Mouse (Mus musculus) kidney, adult 9 months (tissue): Measurements from ENCODE around the gene Adat3.
"Not testable (repeated sequence)": the region's sequence is repeated elsewhere in the genome, so short reads cannot be mapped to it uniquely, and the experiment has no call there.

Experiments
- DNase-seq: peaks from one replicate; pipeline ENCODE4 v3.0.0; 2022

Gene Adat3

DNA sequence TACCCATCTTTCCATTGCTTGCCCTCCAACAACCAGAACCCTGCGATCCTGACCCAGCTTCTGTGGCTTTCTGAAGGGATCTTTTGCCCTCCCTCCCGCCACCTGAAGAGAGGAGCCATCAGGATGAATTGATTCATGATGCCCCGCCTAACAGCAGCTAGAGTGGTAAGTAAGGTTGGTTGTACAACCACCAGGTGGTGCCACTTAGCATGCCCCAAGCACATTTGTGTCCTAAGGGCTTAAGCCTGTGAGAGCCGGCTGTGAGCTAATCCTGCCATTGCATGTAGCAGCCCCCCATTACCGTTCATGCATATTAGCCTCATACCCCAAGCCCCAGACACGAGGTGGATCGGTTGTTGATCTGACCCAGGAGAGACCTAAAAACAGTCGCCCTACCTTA is 23.8 kb upstream of the Adat3 start:
- peak; percentile 81 for DNase-seq

DNA sequence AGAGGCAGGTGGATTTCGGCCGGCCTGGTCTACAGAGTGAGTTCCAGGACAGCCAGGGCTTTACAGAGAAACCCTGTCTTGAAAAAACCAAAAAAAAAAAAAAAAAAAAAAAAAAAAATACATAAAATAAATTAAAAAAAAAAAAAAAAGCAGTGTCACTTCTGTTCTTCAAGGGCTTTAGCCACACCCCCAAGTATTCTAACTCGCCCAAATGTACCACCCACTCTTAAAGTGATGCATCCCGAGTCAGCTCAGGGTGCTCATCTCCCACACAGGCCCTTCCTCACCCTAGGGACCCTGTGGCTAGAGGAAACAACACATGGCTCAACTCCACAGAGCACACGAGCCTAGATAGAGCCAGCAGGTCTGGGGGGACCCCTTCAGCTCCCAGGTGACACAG is 19.6 kb upstream of the Adat3 start:
- no peak for DNase-seq

DNA sequence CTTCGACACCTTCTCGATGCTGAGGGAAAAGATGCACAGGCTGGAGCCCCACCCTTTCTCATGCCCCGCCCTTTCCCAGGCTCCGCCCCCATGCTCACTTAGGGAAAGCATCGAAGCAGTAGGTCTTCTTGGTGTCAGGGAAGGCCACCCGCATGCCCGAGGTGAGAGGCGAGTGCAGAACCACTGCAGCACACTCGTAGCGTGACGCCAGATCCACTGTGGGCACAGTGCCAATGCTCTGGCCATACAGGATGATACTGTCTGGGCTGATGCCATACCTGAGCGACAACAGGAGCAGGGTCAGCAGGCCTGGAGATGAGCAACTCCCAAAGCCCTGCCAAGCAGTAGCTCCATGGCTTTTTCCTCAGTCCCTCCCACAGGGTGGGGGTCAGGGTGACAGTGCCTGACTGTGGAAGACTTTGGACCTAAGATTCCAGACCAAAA is 18.6 kb upstream of the Adat3 start:
- DNase-seq = peak; percentile 86

DNA sequence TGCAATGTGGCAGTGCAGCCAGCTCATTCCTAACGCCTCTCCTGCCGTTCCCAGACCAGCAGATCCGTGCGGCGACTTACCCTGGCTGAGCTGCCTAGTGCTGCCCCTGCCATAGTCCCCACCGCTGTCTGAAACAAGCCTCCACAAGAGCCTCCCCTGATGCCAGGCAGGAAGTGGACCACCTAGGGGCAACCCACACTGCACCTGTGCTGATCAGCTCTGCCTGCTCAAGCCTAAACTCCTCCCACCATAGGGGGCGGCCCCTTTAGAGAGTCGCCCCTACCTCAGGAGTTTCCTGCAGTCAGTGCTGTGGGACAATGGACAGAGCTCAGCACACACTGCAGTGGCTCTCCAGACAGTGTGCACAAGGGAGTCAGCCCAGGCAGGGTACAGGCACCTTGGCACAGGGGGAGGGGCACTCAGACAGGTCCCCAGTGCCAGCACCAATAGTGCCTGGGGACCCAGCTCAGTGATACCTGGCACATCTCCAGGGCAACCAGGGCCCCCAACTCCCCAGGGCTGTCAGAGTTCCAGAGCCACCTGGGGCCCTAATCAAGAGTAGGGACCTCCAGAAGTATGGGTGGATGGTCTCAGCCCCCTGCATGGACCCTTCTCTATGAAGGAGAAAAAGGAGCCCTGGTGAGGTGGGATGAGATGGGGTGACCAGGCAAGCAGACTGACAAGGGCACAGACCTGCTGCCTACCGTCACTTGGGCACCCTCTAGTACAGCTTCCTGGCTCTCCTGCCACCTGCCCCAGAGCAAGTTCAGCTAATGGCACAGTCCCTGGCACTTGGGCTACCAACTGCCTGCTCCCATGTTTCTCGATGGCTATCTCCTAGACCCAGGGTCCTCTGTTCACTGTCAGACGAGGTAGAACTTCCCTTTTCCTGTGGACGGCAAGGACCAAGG is 17.8 kb upstream of the Adat3 start:
- DNase-seq = no peak

DNA sequence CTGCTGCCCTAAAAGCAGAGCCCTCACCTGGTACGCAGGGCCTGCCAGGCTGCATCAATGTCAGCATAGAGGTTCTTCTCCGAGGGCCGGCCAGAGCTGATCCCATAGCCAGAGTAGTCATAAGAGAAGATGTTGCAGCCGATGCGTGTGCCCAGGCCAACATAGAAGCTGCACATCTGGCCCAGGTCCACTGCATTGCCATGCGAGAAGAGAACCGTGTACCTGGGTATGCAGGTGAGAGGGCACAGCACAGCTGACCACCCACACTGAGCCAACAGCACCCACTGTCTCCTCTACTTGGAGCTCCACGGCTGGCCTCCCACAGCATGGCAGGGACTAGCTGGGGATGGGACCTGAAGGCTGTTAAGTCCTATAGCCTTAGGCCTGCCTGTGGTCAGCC is 17.1 kb upstream of the Adat3 start:
- no peak for DNase-seq

DNA sequence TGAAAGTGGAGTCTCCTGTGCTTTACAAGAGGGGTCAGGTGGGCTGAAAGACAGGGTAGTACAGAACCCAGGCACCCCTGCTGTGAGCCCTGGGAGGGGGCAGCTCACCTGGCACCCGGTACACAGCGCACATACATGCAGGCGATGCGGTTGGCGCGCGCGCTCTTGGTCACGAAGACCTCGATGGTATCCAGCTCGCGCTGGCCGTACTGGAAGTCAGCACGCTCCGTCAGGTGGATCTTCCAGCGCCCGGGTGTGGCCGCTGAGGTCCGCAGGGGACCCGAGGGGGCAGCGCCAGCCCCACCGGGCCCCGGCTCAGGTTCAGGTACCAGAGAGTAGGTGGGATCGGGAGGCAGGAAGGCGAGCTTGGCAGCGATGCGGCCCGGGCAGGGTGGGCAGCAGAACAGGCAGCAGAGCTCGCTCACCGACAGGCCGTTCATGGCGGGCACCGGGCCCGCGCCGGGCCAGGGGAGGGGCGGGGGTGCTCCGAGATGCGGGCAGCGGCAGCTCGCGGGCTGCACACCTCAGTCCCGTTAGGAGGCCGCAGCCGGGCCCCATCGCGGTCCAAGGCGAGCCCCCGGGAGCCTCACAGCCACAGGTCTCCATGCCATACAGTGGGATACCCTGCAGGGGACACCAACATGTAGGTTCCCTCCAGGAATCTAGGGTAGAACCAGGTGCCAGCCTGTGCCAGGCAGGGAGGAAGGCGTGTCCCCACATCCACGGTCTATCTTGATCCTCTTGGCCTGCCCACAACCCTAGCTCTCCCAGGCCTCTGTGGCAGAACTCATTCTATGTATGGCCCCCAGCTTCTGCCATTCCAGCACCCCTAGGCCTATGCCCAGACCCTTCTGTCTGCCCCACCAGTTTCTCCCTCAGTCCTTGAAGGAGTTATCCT is 16.0 kb upstream of the Adat3 start:
- no peak for DNase-seq

DNA sequence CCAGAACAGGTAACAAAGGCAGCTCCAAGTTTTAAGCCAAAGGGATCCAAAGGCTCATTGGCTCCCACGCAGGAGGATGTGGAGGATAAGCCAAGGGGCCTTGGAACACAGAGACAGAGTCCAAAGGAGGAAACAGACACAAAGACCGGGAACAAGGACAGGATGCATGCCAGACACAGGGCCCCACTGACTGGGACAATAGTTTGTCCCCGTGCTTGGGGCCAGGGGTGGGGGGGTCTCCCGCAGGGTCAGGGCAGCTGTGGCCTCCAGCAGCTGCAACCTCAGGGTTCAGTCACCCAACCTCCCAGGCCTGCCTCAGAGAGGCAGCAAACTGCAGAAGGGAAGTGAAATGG is 15.4 kb upstream of the Adat3 start:
- DNase-seq = peak; percentile 69

DNA sequence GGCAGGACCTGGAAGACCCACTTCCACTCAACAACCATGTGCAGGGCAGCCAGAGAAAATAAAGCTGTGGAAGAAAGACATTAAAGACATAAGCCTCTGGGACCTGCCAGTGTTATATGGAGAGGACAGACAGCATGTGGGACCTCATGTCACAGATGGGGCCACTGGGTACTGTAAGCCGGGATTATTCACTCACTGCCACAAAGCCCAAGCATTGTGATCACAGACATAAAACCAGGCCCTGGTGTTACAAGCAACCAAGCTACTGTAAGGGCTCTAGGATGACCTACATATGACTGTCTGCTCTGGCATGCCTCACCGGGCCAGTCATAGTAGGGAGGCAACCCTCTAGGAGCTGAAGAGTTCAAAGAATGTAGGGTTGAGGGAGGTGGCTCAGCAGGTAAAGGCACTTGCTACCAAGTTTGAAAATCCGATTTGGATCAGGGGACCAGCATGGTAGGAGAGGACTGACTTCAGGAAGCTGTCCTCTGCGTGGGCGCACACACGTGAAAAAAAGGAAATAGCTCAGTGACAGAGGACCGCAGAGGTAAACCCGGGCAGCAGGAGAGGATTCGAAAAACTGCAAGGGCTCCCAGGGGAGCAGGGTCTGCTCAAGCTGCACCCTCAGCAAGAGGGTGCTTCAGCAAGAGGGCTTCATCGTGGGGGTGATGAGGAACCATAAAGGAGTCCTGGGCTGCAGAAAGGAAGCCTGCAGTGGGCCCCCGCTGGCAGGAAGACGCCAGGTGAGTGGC is 13.4 kb upstream of the Adat3 start:
- DNase-seq = no peak

DNA sequence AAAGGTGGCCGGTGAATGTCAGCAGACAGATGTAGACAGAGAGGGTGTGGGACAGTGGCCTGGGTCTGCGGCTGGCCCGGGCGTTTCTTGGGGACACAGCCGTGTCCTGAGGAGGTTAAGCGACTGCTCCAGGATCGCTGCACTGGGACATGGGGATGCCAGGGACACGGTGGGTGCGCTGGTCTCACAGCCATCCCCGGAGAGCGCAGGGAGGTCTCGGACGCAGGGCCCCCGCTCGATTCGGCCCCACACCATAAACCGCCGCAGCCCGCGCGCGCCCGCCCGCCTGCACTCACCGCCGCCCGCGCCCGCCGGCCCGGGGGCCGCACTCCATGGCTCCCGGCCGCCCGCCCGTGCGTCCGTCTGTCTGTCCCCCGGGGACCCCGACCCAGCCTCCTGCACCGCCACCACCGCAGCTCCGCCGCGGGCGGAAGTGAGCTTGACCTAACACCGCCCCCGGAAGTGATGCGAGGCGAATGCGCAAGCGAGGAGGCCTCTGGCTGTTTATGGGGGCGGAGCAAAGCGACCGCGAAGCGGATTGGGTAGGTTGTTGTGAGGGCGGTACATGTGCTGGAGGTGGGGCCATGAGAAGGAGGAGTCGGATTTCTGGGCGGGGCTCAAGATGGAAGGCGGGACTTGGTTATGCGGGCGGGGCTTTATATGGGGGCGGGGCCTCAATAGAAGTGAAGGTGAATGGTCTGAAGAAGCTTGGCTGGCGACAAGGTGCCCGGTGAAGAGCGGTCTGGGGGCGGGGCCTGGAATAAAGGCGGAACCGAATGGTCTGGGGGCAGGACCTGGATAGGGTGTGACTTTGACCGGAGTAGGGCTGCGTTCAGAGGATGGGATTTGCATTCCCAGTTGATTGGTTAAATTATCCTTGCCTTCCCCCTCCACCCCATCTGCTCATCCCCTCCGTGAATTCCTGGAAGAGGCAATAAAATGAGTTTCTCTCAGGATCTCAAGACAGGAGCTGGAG is 12.5 kb upstream of the Adat3 start, which contains the start of gene Abhd17a:
Gene Abhd17a (minus strand): TSS at position 463 of the 976 bp plus-strand sequence.
- DNase-seq = peak; percentile 98

DNA sequence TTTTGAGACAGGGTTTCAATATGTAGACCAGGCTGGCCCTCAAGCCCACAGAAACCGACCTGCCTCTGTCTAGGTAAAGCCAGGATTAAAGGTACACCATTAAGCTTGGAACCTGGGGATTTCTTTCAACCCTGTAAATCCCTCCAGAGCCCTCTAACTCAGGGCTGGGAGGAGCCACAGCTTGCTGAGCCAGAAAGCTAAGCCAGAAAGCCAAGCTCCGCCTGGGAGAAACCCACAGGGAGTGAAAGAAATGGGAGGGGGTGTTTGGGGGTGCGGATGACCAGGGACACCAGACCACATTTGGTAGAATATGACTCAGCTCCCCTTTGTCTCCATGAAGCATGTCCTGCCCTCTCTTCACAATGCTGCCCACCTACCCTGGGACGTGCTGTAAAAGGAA is 6.4 kb upstream of the Adat3 start:
- no peak for DNase-seq

DNA sequence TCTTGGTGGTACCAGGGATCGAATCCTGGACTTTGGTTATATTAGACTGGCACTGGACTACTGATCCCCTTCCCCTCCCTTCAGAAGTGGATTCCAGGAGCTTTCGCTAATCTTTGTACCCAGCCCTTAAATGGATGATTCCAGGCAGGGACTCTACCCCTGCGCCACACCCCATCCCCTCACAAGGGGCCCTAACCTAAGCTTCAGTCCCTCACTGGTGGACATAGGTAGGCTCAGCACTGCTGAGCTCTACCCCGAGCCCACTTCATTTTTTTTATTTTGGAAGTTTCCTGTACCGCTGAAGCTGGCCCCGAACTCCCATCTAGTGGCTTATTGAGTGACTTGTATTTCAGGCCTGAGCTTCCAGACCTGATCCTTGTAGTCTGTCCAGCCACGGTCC is 684 bp downstream of the Adat3 start:
- DNase-seq = no peak

DNA sequence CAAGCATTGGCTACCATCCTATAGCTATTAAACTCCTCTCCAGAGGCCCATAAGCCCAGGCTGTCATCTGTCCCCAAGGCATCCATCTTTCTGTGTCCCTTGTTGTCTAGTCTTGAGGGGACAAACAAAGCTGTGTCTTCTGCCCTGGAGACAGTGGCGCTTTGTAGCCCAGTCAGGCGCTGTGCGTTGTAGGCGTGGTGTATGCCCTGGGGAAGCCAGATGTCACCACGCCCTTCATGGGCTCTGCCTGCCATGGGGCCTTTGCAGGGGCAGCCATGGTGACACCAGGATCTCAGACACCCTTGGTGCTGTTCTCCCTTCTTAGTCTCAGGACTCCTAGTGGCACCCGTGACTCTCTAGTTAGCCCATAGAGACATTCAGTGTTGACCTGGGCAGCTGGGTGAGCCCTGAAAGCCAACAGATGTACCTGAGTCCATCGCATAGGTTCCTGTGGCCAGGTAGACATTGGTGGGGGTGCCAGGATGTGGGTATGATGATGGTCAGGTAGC is 1.4 kb downstream of the Adat3 start:
- DNase-seq = no peak

DNA sequence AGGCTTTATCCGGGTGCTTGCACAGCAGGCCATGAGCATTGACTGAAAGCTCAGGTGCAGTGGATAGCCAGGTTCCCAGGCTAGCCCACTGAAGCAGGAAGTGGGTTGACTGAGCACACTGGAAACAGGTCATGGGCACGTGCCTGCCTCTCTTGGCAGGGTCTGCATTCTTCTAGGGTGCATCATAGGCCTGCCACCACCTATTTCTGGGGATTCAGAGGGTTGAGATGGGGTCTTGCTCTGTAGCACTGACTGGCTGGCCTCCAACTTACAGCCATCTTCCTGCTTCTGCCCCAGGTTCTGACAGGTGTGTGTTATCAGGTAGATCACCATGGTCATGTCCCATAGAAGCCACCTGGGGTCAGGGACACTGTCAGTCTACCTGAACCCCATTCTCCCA is 2.3 kb downstream of the Adat3 start:
- no peak for DNase-seq

DNA sequence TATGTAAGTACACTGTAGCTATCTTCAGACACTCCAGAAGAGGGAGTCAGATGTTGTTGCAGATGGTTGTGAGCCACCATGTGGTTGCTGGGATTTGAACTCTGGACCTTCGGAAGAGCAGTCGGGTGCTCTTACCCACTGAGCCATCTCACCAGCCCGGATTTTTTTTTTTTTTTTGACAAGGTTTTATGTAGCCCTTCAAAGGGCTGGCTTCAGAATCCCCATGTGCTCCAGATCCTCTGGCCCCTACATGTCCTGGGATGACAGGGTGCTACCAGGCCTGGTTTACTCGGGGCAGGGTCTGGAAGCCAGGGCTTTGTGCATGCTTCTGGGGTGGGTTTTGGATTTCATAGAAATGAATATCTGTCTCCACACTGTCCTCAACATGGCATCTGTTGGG is 3.0 kb downstream of the Adat3 start, which contains the start of gene Gm49322:
Gene Gm49322 (plus strand): TSS at position 301 of the 400 bp plus-strand sequence.
- not testable (repeated sequence) for DNase-seq

DNA sequence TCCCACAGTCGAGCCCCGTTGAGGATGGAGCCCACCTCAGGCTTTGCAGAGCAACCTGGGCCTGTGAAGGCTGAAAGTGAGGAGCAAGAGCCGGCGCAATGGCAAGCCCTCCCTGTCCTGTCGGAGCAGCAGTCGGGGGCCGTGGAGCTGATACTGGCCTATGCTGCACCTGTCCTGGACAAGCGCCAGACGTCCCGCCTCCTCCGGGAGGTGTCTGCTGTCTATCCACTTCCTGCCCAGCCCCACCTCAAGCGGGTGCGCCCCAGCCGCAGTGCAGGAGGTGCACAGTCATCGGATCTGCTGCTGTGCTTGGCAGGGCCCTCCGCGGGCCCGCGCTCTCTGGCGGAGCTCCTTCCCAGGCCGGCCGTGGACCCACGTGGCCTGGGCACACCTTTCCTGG is 3.6 kb downstream of the Adat3 start:
- DNase-seq = no peak

DNA sequence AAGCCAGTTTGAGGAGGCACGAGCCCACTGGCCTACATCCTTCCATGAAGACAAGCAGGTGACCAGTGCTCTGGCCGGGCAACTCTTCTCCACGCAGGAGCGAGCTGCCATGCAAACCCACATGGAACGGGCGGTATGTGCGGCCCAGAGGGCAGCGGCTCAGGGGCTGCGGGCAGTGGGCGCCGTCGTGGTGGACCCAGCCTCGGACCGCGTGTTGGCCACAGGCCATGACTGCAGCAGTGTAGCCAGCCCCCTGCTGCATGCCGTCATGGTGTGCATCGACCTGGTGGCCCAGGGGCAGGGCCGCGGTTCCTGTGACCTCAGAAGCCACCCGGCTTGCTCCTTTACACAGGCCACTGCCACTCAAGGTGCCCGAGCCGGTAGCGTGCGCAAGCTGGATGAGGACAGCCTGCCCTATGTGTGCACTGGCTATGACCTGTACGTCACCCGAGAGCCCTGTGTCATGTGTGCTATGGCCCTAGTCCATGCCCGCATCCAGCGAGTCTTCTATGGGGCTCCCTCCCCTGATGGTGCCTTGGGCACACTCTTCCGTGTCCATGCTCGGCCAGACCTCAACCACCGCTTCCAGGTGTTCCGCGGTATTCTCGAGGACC is 4.2 kb downstream of the Adat3 start:
- DNase-seq = no peak

DNA sequence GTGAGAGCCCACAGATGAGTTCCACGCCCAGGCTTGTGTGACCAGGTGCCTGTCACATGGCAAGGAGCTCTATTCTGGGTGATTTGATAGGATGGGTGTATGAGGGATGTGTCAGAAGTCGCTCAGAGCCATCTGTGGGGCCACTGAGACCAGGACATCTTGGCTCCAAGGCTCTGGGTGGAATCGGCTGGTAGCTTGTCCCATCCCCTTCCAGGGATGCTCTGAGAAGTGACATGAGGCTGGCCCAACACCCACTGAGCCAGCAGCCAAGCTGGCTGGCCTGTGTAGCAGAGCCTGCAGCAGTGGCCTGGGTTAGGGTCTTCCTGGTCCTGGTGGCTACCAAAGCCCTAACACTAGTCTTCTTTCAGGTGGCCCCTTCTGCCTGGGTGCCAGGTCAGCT is 5.8 kb downstream of the Adat3 start:
- no peak for DNase-seq

DNA sequence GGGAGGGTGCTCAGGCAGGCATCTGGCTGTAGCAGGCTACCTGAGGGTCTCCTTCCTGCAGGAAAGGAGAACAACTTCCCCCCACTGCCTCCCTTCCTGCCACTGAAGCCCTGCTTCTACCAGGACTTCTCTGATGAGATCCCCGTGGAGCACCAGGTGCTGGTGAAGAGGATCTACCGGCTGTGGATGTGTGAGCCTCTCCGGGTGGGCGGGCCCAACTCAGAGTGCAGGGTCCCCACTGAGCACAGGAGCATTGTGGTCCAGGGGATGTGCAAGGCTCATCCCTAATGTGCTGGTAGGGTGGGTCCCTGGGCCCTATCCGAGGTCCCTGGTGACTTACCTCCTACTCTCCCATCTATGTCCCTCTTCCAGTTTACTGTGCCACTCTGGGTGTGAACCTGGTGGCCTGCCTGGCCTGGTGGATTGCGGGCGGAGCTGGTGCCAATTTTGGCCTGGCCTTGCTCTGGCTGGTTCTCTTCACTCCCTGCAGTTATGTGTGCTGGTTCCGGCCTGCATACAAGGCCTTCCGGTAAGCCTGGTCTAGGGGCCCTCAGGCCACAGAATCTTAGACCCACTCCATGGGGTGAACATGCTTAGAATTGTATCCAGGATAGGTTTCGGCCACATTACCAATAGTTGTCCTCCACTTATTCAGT is 6.7 kb downstream of the Adat3 start:
- DNase-seq = no peak

DNA sequence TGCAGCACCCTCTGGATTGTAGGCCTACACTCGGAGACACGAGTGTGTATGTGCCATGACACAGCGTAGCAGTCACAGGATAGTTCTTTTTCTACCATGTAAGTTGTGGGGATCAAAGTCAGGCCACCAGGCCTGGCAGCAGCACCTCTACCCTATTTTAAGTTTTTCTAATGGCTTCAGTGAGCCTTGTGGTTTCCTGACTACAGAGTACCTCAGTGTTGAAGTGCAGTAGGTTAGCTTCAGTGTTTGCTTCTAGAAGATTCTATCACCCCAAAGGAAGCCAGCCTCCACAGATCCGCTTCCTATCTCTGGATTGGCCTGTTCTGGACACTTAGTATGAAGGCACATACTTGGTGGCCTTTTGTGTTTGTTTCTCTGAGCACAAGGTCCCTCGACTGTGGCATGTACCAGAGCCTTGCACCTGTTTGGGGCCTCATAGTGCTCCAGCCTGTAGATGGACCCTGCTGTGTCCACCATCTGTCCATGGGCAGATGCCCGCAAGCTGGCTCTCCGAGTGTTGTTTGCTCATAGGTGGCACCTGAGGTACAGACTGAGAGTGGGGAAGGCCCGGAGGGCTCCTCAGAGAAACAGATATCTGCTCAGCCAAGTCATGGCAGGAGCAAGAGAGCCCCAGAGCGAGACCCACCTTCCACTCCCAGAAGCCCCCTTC is 7.6 kb downstream of the Adat3 start:
- no peak for DNase-seq

DNA sequence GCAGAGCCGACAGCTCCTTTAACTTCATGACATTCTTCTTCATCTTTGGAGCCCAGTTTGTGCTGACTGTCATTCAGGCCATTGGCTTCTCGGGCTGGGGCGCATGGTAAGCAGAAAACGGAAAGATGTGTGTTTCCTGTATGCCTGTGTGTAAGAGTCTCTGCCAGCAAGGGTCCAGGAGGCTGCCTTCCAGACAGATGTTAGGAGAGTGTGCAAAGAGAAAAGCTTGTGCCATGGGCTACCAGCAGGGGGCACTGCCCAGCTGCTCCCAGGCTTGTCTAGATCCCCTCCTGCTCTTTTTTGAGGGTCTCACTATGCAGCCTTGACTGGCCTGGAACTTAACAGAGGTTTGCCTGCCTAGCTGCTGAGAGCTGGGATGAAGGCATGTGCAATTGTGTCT is 8.3 kb downstream of the Adat3 start:
- DNase-seq = peak; percentile 70
